Mouse (Mus musculus): ENCODE measurements around the gene Pi16.
"Not testable (repeated sequence)": the region's sequence is repeated elsewhere in the genome, so short reads cannot be mapped to it uniquely, and the experiment has no call there.

The Pi16 gene

GRCm38 (mm10) chr17:29317380-29317779 is at the start of gene Pi16:
Pi16 (plus strand) TSS chr17:29317680.
- DNase-seq (ENCODE audit: low read depth) = not testable (repeated sequence)

- DNase-seq (ENCODE audit: low read depth) = no peak
Observed at GRCm38 (mm10) chr17:29267931-29268681, 49.4 kb upstream of the Pi16 start.

- peak; percentile 94 for DNase-seq (ENCODE audit: low read depth)
Observed at GRCm38 (mm10) chr17:29268682-29269348, 48.7 kb upstream of the Pi16 start, which contains the start of gene BC004004. BC004004 (plus strand) TSS chr17:29268788.

GRCm38 (mm10) chr17:29269349-29269706 is 48.2 kb upstream of the Pi16 start:
- DNase-seq (ENCODE audit: low read depth) = no peak

- no peak for DNase-seq (ENCODE audit: low read depth)
Observed at GRCm38 (mm10) chr17:29270148-29270698, 47.3 kb upstream of the Pi16 start.

GRCm38 (mm10) chr17:29273156-29273555 is 44.3 kb upstream of the Pi16 start:
- no peak for DNase-seq (ENCODE audit: low read depth)

- DNase-seq (ENCODE audit: low read depth) = no peak
Observed at GRCm38 (mm10) chr17:29273889-29274288, 43.6 kb upstream of the Pi16 start.

GRCm38 (mm10) chr17:29280422-29280821 is 37.1 kb upstream of the Pi16 start:
- DNase-seq (ENCODE audit: low read depth) = no peak

GRCm38 (mm10) chr17:29281541-29281940 is 35.9 kb upstream of the Pi16 start:
- DNase-seq (ENCODE audit: low read depth) = no peak

GRCm38 (mm10) chr17:29282216-29282952 is 35.1 kb upstream of the Pi16 start:
- DNase-seq (ENCODE audit: low read depth) = no peak

GRCm38 (mm10) chr17:29291793-29292192 is 25.7 kb upstream of the Pi16 start:
- no peak for DNase-seq (ENCODE audit: low read depth)

- no peak for DNase-seq (ENCODE audit: low read depth)
Observed at GRCm38 (mm10) chr17:29292996-29293395, 24.5 kb upstream of the Pi16 start.

GRCm38 (mm10) chr17:29293807-29294605 is 23.5 kb upstream of the Pi16 start:
- DNase-seq (ENCODE audit: low read depth) = no peak

GRCm38 (mm10) chr17:29295835-29296234 is 21.6 kb upstream of the Pi16 start:
- DNase-seq (ENCODE audit: low read depth) = no peak

GRCm38 (mm10) chr17:29297321-29297720 is 20.2 kb upstream of the Pi16 start:
- no peak for DNase-seq (ENCODE audit: low read depth)

GRCm38 (mm10) chr17:29297813-29298212 is 19.7 kb upstream of the Pi16 start:
- DNase-seq (ENCODE audit: low read depth) = no peak

GRCm38 (mm10) chr17:29299282-29299681 is 18.2 kb upstream of the Pi16 start:
- no peak for DNase-seq (ENCODE audit: low read depth)

GRCm38 (mm10) chr17:29300926-29301325 is 16.6 kb upstream of the Pi16 start:
- DNase-seq (ENCODE audit: low read depth) = no peak

GRCm38 (mm10) chr17:29301421-29301820 is 16.1 kb upstream of the Pi16 start:
- no peak for DNase-seq (ENCODE audit: low read depth)

GRCm38 (mm10) chr17:29302149-29302548 is 15.3 kb upstream of the Pi16 start:
- DNase-seq (ENCODE audit: low read depth) = no peak

GRCm38 (mm10) chr17:29303087-29303486 is 14.4 kb upstream of the Pi16 start:
- DNase-seq (ENCODE audit: low read depth) = no peak

GRCm38 (mm10) chr17:29303856-29304255 is 13.6 kb upstream of the Pi16 start:
- DNase-seq (ENCODE audit: low read depth) = no peak

All from c-Kit-positive CD71-positive TER-119-negative erythroid progenitor cells, embryonic 14.5 days (primary cell).